In genomic region chr7:30805924-30806323, GRCm38 (mm10) we compare ENCODE assay signal across 9 mouse cellular contexts. TPM values are rescaled to one million over a fixed set of nuclear protein-coding genes. Genes with fewer than 3 reads are reported as not detected.
DNase-seq lines count a peak whose midpoint lies in the region; TF ChIP-seq lines count a peak whose summit lies in the region.
"Had no signal": no experiment of that assay in that cellular context is flagged by ENCODE, and none has a peak within 500 bp of the region (broad histone marks: within the 10 kb centered on the region; RNA-seq: fewer than 3 reads in every experiment).

No protein-coding gene starts in this region.

- H3K9me3 ChIP-seq in limb, embryonic 10.5 days (replicated peaks), result no peaks in the 10 kb centered on the region

- no peak overlapping the region for H3K4me3 ChIP-seq in limb, embryonic 10.5 days
- H3K4me3 ChIP-seq in small intestine, adult 2 months (ENCODE audit: low read depth, low read length), result no peak overlapping the region
- H3K4me3 ChIP-seq: megakaryocyte, embryonic 14.5 days had no signal

- peak; percentile 71; the same call in 1 of the 2 replicates for TF ChIP-seq CTCF in small intestine, adult 2 months (IDR thresholded peaks at IDR 0.05; ENCODE audit: extremely low read depth, insufficient read length, insufficient replicate concordance, low read depth, low read length)

- H3K36me3 ChIP-seq in limb, embryonic 10.5 days, result no peaks in the 10 kb centered on the region
- H3K36me3 ChIP-seq in small intestine, adult 2 months (ENCODE audit: control insufficient read depth, insufficient read depth, low read length), result no peaks in the 10 kb centered on the region

- 49% methylated on average over 6 of the region's 6 CpGs for WGBS in limb, embryonic 10.5 days
- WGBS in small intestine, adult 2 months, result 60% methylated on average over 6 of the region's 6 CpGs

- no peak for TF ChIP-seq POLR2A in small intestine, adult 2 months (IDR thresholded peaks at IDR 0.05; ENCODE audit: low read depth, low read length)

- DNase-seq in kidney, postnatal 10 days, result peak; percentile 49
- DNase-seq in kidney, postnatal 14 days, result no peak
- DNase-seq in adrenal gland, postnatal 10 days, result peak; percentile 77
- peak; percentile 47 for DNase-seq in limb, embryonic 10.5 days (ENCODE audit: low spot score)
- no peak for DNase-seq in frontal cortex, adult 2 months (ENCODE audit: extremely low spot score in 1 of 2, low spot score in 1 of 2)
- no peak for DNase-seq in layer of hippocampus, adult 11-12 months (ENCODE audit: low spot score)
- no peak for DNase-seq in cerebellum, adult 11 months

- no peaks in the 10 kb centered on the region for H3K4me1 ChIP-seq in limb, embryonic 10.5 days
- peaks cover 2% of the 10 kb centered on the region; the same call in 1 of the 2 replicates for H3K4me1 ChIP-seq in small intestine, adult 2 months (ENCODE audit: control insufficient read depth, insufficient read depth, insufficient read length, low read length)

- no peak overlapping the region for H3K27ac ChIP-seq in limb, embryonic 10.5 days
- no peak overlapping the region for H3K27ac ChIP-seq in small intestine, adult 2 months (ENCODE audit: insufficient read depth, low read depth, low read length)

- no peaks in the 10 kb centered on the region for H3K27me3 ChIP-seq in limb, embryonic 10.5 days (ENCODE audit: low read depth, poor library complexity, severe bottlenecking)
- no peaks in the 10 kb centered on the region for H3K27me3 ChIP-seq in small intestine, adult 2 months (ENCODE audit: control insufficient read depth, insufficient read depth, low read length)
- H3K27me3 ChIP-seq: megakaryocyte, embryonic 14.5 days had no signal

RNA-seq across cellular contexts. Expression of gene Ffar2, which starts 17.7 kb away (rescaled TPM):
- 1 to 10 TPM in 1 of 2 experiments, under 1 TPM in 1; 0.94 to 1.7 TPM for total RNA-seq in adrenal gland, postnatal 10 days (2021)
- polyA plus RNA-seq in limb, embryonic 10.5 days (2016; fragmentation: Nextera tagmentation; extraction: Ambion mirVana), result not detected in 2 replicates
- 9.1 and 9.5 TPM in 2 replicates for polyA plus RNA-seq in small intestine, adult 2 months (2012; rRNA removed)
- 0.13 and 0.14 TPM in 2 replicates for polyA plus RNA-seq in frontal cortex, adult 2 months (2012; rRNA removed)

RNA-seq across cellular contexts. Expression of gene Krtdap, which starts 18.2 kb away (rescaled TPM):
- 1 to 10 TPM; 1.5 to 1.6 TPM for total RNA-seq in adrenal gland, postnatal 10 days (2021)
- polyA plus RNA-seq in limb, embryonic 10.5 days (2016; fragmentation: Nextera tagmentation; extraction: Ambion mirVana), result not detected in 2 replicates
- polyA plus RNA-seq in small intestine, adult 2 months (2012; rRNA removed), result not detected in 2 replicates
- not detected in 2 replicates for polyA plus RNA-seq in frontal cortex, adult 2 months (2012; rRNA removed)

RNA-seq across cellular contexts. Expression of gene Dmkn, which starts 42.4 kb away (rescaled TPM):
- total RNA-seq in adrenal gland, postnatal 10 days (2021), result 1 to 10 TPM; 2.6 to 3.9 TPM
- polyA plus RNA-seq in limb, embryonic 10.5 days (2016; fragmentation: Nextera tagmentation; extraction: Ambion mirVana), result not detected in 2 replicates
- polyA plus RNA-seq in small intestine, adult 2 months (2012; rRNA removed), result 1.2 and 2.7 TPM in 2 replicates
- 4.5 and 8.2 TPM in 2 replicates for polyA plus RNA-seq in frontal cortex, adult 2 months (2012; rRNA removed)

RNA-seq across cellular contexts. Expression of gene Ffar3, which starts 50.1 kb away (rescaled TPM):
- under 1 TPM; 0.27 to 0.88 TPM for total RNA-seq in adrenal gland, postnatal 10 days (2021)
- not detected in 2 replicates for polyA plus RNA-seq in limb, embryonic 10.5 days (2016; fragmentation: Nextera tagmentation; extraction: Ambion mirVana)
- 0.90 and 3.5 TPM in 2 replicates for polyA plus RNA-seq in small intestine, adult 2 months (2012; rRNA removed)
- polyA plus RNA-seq in frontal cortex, adult 2 months (2012; rRNA removed), result not detected in 2 replicates

RNA-seq across cellular contexts. Expression of gene Sbsn, which starts 54.7 kb away (rescaled TPM):
- 10 to 100 TPM; 25.4 to 34.6 TPM for total RNA-seq in adrenal gland, postnatal 10 days (2021)
- 1.1 and 1.4 TPM in 2 replicates for polyA plus RNA-seq in limb, embryonic 10.5 days (2016; fragmentation: Nextera tagmentation; extraction: Ambion mirVana)
- polyA plus RNA-seq in small intestine, adult 2 months (2012; rRNA removed), result 0.23 and 0.27 TPM in 2 replicates
- polyA plus RNA-seq in frontal cortex, adult 2 months (2012; rRNA removed), result 14.6 and 15.1 TPM in 2 replicates

Comparison
In these comparisons a context has a peak if more than half of its experiments do, and no peak if none do; other contexts are left out.
1. DNase-seq: peak in kidney, postnatal 10 days (single experiment), adrenal gland, postnatal 10 days (single experiment) and limb, embryonic 10.5 days (single experiment); none in kidney, postnatal 14 days (single experiment), frontal cortex, adult 2 months (0 of 2), layer of hippocampus, adult 11-12 months (single experiment) and cerebellum, adult 11 months (single experiment).